Mouse (Mus musculus): Measurements from ENCODE around the gene Gm21969. TPM values are rescaled to one million over a fixed set of nuclear protein-coding genes. Genes with fewer than 3 reads are reported as not detected.

The Gm21969 gene
- total RNA-seq, 2 experiments from 2014 or later, result not detected

- no peak for DNase-seq
Observed at GRCm38 (mm10) chr4:139617001-139617364, 14.0 kb downstream of the Gm21969 start.

GRCm38 (mm10) chr4:139619765-139620164 lies 16.8 kb downstream of the Gm21969 start:
- peak; percentile 55 to 64 for DNase-seq

GRCm38 (mm10) chr4:139622373-139623282 lies 19.6 kb downstream of the Gm21969 start, which contains the start of gene Aldh4a1:
Gene Aldh4a1 (plus strand): TSS chr4:139622866.
- peak; percentile 91 to 92 for DNase-seq

GRCm38 (mm10) chr4:139623434-139624115 lies 20.6 kb downstream of the Gm21969 start:
- no peak for DNase-seq

- DNase-seq, result no peak
Observed at GRCm38 (mm10) chr4:139624116-139624489, 21.1 kb downstream of the Gm21969 start.

GRCm38 (mm10) chr4:139624706-139625105 lies 21.7 kb downstream of the Gm21969 start:
- peak; percentile 62 to 69 for DNase-seq

GRCm38 (mm10) chr4:139627361-139627760 lies 24.4 kb downstream of the Gm21969 start:
- DNase-seq, result no peak

GRCm38 (mm10) chr4:139630171-139630570 lies 27.2 kb downstream of the Gm21969 start:
- DNase-seq, result no peak

- DNase-seq, result peak in 1 of 2 experiments; percentile 43
Observed at GRCm38 (mm10) chr4:139631141-139631540, 28.2 kb downstream of the Gm21969 start.

GRCm38 (mm10) chr4:139631569-139632253 lies 28.7 kb downstream of the Gm21969 start:
- DNase-seq, result no peak

- no peak for DNase-seq
Observed at GRCm38 (mm10) chr4:139632254-139632580, 29.2 kb downstream of the Gm21969 start.

GRCm38 (mm10) chr4:139636373-139636772 lies 33.4 kb downstream of the Gm21969 start:
- peak; percentile 68 to 79 for DNase-seq

- DNase-seq, result no peak
Observed at GRCm38 (mm10) chr4:139637847-139638246, 34.9 kb downstream of the Gm21969 start.

GRCm38 (mm10) chr4:139638356-139638755 lies 35.4 kb downstream of the Gm21969 start:
- DNase-seq, result no peak

- no peak for DNase-seq
Observed at GRCm38 (mm10) chr4:139639801-139640200, 36.8 kb downstream of the Gm21969 start.

- DNase-seq, result no peak
Observed at GRCm38 (mm10) chr4:139640333-139640732, 37.3 kb downstream of the Gm21969 start.

- DNase-seq, result no peak
Observed at GRCm38 (mm10) chr4:139640775-139641174, 37.8 kb downstream of the Gm21969 start.

- DNase-seq, result peak; percentile 45 to 57
Observed at GRCm38 (mm10) chr4:139641829-139642425, 38.9 kb downstream of the Gm21969 start.

- peak; percentile 81 to 87 for DNase-seq
Observed at GRCm38 (mm10) chr4:139643972-139644371, 41.0 kb downstream of the Gm21969 start.

- no peak for DNase-seq
Observed at GRCm38 (mm10) chr4:139646916-139647315, 43.9 kb downstream of the Gm21969 start.

GRCm38 (mm10) chr4:139650086-139650743 lies 47.2 kb downstream of the Gm21969 start:
- no peak for DNase-seq

GRCm38 (mm10) chr4:139650907-139651306 lies 47.9 kb downstream of the Gm21969 start:
- DNase-seq, result no peak
